Mouse (Mus musculus) right cerebral cortex, postnatal 4 days (tissue): Measurements from ENCODE around the gene Prdx1.
"Not testable (repeated sequence)": the region's sequence is repeated elsewhere in the genome, so short reads cannot be mapped to it uniquely, and the experiment has no call there.

Source experiments
- DNase-seq: peaks from one replicate; pipeline ENCODE4 v3.0.0-alpha.2; 2022

The Prdx1 gene

DNA sequence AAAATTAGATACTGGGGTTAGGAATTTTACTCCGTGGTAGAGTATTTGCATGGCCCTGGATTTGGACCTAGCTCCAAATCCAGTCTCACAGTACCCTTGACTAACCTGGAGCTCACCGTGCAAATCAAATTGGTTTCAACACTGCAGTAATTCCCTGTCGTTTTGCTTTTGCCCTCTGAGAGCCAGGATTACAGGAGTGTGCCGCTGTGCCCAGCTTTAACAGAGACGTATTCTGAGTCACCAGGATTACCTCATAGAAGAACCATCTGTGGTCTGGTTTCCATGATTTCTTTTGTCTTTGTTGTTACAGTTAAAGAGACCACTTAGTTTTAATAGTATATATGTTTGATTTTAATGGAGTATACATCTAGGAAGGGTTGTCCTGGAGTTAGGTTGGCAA, 6.2 kb upstream of the Prdx1 start:
- no peak for DNase-seq

DNA sequence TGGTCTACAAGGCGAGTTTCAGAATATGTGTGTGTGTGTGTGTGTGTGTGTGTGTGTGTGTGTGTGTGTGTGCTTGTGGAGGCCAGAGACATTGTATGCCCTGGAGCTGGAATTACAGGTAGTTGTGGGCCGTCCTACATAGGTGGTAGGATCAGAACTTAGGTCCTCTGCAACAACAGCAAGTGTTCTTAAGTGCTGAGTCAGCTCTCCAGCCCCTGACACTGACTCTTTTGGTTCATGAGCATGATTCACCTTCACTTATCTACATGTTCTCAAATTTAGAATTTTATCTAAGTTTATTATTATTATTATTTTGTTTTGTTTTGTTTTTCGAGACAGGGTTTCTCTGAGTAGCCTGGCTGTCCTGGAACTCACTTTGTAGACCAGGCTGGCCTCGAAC, 4.8 kb upstream of the Prdx1 start:
- DNase-seq = not testable (repeated sequence)

DNA sequence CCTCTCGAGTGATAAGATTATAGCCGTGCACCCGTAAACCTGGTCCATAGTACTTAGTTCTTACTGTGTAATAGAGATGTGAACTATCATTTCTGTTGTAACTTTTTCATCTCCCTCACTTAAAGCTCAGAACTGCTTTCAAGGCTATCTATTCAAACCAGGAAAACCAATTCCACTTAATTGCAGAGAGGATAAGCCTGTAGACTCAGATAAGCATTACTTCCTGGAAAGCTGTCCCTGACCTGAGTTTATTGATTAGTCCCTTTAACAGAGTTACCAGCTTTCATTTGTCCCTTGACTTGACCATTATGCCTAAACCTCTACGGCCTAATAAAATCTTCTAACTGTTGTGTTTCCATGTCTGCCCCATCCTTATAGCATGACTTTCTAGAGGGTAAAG, 1.4 kb upstream of the Prdx1 start:
- DNase-seq = no peak

DNA sequence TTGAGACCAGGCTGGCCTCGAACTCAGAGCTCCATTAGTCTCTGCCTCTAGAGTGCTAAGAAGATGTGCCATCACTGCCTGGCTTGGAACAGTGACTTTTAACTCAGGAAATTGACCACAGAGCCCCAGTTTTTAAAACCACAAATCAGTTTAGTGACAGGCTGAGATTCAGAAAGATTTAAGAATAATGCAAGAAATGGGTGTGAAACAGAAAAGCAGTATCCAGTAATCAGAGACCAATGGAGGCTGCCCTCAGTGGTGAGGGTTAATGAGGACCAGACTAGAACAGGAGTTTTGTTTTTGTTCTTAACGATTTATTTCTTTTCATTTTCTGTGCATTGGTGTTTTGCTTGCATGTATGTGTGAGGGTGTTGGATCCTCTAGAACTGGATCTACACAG, 679 bp upstream of the Prdx1 start:
- no peak for DNase-seq

DNA sequence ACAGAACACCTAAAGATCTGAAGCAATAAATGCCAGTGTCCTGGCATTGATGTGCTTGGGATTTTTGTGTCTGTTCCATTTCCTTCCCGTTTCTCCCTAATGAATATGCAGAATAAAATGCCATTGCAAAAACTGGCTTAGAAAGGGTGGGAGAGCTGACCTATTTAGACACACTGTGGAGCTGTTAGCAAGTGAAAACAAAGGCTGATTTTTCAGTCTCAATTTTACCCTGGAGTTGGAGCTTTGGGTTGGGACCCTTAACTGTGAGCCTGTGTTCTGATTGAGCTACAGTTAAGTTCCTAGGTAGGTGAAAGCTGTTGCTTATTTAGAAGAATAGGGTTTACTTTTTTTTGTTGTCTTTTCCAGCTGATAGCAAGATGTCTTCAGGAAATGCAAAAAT, 1.7 kb downstream of the Prdx1 start:
- no peak for DNase-seq

DNA sequence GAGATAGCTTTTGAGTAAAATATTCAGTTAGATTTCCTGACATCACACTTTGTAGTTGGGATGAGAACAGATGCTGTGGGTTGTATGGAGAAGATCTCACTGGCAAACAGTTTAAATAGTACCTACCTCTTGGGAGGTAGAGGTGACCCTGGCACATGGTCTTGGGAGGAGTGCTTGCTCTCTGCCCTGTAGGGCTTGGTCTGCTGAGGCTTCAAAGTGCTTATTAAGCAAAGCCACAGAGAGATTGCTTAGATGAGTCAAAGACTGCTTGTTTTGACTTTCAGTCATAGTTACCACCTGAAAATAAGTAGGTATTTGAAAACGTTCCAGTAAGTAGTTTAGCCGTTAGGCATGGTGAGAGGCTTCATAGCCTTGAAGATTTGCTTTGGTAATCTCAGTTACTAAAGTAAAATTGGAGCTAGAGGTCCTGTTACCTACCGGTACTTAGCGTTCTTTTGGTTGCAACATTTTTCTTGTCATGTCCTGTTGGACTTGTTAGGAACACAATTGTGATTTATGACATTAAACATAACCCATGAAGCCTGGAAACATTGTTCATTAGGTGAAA, 4.0 kb downstream of the Prdx1 start:
- no peak for DNase-seq

DNA sequence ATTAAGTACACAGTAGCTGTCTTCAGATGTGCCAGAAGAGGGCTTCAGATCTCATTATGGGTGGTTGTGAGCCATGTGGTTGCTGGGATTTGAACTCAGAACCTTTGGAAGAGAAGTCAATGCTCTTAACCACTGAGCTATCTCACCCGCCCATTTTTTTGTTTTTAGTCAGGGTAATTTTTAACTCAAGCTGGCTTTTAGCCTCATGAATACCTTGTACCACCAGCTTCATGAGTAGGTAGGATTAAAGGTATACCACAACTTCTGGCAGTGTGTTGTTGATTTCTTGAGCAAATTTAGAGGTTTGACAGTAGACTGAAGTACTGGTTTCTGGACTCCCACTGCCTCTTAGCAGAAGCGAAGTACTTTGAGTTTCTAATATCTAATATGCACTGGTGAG, 6.8 kb downstream of the Prdx1 start:
- no peak for DNase-seq

DNA sequence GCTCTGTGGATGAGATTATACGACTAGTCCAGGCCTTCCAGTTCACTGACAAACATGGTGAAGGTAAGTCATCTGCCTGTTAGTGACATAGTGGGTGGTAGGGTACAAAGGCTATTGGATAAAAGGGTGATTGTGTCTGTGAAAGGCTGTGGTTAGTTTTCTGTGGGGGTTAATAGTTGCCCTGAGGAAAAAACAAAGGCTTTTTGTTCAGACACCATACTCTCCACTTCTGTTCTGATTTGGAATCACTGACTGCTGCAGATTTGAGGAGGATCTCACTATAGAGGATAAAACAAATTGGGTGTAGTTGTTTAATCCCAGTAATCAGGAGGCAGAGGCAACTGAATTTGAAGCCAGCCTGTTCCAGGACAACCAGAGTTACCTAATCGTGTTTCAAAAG, 8.4 kb downstream of the Prdx1 start:
- DNase-seq = no peak

DNA sequence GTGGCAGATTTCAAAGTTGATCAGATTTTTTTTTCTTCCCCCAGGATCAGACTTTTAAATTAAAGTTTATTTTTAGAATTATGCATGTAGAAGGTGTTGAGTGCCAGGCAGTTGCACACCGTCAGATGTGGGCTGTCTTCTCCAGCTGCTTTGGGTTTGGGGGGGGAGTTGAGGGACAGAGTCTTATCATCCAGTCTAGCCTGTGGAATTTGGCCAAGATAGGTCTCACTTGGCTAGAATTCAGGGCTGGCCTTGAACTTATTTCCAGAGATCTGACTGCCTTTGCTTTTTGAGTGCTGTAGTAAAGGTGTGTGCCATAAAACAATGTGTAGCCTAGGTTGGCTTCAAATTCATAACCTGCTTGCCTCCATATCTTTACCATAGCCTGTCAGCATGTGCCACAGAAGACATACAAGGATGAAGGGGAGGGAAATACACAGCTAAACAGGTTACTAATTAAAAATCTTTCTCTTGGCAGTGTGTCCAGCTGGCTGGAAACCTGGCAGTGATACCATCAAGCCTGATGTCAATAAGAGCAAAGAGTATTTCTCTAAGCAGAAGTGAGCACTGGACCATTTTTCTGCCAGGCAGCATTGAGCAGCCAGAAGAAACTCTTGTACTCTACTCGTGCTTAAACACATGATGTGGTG, 13.5 kb downstream of the Prdx1 start:
- no peak for DNase-seq

DNA sequence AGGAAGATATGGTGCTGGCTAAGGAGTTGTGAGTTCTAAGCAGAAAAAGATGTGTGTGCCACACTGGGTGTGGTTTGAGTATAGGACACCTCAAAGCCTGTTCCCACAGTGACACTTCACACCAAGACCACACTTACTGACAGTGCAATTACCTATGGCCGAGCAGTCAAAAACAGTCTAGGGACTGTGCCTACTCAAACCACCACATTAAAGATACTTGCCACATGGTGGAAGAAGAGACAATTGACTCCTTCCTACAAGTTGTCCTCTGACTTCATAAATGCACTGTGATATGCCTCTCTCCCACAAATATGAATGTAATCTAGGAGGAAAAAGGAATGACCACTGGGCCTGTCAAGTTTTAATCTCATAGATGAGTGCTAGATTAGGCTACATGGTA, 15.6 kb downstream of the Prdx1 start:
- DNase-seq = no peak

DNA sequence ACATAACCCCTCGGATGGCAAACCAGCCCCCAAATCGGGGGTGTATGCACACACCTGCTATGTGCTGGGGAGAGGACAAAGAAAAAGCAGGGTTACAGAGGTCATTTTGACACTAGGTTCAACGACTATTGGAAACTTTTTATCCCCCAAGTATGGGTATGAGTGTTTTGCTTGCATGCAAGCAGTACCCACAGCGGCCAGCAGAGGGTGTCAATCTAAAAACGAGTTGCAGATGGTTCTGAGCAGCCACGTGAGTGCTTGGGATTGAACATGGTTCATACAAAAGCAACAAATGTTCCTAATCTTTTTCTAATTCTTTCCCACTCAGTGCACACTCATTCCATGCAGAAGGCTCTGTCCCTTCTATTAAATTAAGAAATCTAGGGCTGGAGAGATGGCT, 18.5 kb downstream of the Prdx1 start:
- peak; percentile 80 for DNase-seq

DNA sequence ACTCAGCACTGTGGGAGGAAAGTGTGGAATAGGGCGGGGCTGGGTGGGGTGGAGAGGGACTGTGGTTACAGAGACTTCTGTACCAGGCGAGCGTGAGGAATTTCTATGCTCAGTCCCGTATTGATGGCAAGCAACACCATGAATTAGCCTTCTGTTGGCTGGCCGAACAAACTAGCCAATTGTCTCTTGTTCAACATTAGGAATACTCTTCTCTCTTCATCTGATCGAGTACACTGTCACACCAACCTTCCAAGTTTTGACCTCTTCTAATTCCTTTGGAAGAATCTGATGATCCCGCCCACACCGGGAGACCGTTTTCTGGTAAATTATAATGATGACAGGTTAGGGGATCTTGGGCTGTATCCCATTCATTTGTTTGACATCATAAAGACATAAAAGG, 22.3 kb downstream of the Prdx1 start:
- DNase-seq = peak; percentile 7

DNA sequence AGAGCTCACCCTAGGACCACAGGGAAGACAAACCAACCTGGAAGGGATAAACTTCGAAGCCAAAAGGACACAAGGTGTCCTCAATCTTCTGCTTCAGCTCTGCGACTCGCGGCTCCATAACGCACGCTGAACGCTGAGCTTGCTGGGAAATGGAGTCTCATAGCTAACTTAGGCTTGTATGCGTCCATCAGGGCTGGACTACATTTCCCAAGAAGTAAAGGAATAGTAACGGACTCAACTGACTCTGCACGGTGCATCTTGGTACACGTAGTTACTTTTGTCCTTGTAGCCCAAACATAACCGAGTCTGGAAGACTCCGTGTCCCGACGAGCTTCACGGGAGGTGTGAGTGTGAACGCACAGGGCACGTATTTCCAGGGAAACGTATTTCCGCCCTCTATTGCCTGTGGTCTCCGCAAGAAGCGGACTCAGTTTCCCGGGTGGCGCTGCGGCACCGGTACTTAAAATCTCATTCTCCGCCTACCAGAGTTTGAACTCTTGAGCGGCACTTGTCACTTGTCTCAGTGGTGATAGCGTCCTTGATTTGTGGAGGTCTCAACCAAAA, 22.9 kb downstream of the Prdx1 start, which contains the start of the genes Mmachc and Ccdc163:
Gene Mmachc, minus strand, starts transcription at position 206 of the 564 bp plus-strand sequence.
Gene Ccdc163, plus strand, starts transcription at position 309 of the 564 bp plus-strand sequence.
- peak; percentile 79 for DNase-seq

DNA sequence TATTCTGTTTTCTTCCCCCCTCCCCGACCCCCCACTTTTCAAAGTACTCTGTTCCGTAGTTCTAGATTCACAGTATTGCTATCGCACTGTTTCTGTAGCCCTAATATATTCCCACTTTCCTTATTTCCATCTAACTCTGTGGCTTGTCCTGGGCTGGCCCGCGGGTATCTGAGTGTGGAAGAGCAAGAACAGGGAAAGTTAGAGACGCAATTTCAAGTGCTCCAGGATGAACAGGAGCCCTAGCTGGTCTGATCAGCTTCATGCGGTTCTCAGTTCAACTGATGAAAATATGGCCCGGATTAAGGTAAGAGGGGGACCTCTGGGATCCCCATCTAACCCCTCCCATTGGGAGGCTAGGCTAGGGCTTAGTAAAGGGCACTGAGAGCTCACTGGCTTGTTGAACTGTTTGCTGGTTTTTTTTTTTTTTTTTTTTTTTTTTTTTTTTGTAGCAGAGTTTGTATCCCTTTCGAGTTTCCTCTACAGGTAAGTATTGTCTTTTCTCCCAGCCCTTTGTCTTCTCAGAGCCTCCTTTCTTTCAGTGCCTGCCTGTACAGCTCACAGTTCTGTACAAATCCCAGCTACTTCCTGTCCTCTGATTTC, 23.5 kb downstream of the Prdx1 start:
- DNase-seq = no peak

DNA sequence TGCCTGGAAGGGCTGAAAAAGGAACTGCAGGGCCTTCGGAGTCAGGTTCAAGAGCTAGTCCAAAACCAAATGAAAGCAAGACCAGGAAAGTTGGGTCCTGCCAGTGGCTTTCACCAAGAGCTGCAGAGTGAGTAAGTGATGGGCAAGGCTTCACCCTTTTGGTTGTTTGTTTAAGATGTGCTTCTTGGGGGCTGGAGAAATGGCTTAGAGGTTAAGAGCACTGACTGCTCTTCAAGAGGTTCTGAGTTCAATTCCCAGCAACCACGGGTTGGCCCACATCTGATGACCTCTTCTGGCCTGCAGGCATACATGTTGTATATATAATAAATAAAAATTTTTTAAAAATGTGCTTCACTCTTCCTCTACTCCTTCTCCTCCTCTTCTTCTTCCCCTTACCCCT, 24.8 kb downstream of the Prdx1 start:
- no peak for DNase-seq

DNA sequence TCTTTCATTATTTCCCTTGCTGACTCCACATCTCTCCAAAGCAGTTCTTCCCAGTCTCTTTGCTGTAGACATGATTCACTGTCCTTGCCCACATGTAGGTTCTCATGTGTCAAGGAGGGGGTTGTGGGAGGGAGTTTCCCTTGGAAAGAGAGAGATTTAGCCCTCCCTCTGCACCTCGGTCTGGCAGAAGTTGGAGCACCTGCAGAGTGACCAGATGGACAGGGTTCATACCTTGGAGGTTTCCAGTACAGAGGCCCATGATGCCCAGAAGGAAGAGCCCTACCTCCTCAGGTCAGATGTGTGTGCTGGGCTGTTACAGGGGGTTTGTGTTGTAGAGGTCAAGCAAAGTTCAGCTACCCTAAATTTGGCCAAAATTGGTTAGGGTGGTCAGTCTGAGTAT, 27.2 kb downstream of the Prdx1 start:
- no peak for DNase-seq

DNA sequence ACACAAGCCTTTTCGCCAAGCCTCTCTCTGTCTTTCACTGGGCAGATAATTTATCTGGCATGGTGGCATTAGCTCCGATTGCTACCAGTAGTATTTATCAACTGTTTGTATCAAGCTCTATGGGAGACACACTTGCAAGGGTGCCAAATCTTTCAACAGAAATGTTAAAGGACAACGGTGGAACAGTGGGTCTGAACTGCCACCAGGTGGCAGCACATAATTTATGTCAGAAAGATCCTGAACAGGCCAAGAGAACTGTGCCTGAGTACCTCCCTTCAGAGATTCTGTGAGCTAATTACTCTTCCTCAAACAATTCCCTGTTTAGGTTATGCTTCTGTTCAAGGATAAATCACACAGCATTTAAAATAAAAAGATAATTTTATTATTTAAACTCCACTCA, 34.1 kb downstream of the Prdx1 start:
- DNase-seq = peak; percentile 66

DNA sequence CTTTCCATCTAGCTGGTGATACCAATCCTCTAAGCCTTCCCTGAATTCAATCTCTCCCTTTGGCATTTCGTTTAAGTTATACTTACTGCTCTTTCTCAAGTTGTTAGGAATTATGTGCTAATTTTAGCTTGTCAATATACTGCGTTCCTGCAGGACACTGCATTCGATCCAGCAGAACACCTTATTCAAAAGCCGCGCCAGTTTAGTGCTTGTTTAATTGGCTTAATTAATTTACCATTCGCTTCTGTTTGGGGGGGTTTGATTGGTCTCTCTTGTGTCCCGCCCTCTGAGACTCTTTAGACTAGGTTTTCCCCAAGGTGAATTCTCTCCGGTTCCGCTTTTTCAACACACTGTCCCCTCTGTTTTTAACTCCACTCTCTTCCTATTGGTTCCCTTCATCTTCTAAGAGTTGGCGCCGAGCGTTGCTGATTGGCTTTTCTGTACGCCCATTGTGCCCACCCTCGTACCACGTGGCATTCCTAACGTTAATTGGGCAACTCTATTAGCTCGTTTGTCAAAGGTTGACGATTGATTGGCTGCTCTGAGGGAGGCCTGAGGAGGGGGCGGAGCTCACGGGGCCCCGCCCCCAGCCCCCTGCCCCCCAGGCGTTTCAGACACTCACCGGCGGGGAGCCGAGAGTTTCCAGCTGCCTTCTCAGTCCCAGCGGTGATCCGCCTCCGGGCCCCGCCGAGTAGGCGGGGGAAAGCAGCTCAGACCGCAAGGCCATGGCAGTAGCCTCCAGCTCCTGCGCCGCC, 35.2 kb downstream of the Prdx1 start, which contains the start of gene Tesk2:
Gene Tesk2, plus strand, starts transcription at position 606 of the 755 bp plus-strand sequence.
- DNase-seq = peak; percentile 84

DNA sequence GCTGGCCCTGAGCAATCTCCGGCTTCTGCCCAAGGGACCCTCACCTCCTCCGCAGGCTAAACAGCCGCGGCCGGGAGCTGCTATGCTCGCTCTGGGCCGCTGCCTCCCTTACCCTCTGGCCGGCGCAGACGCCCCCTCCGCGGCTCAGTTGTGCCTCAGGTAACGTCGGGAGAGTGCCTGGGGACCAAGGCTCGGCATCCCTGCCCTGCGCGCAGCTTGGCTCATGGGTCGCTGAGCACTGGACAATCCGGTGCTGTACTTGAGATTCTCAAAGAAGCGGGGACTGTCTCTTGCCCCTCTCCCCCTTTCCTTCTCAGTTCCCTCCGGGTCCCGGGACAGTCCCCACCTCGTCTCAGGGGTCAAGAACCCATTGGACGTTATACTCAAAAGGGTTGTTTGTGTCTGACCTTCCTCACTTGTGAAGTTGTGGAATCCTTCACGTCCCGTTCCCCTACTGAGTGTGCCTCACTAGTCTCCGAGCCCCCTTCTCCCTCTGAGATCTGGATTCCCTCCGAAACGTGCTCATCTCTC, 35.8 kb downstream of the Prdx1 start:
- no peak for DNase-seq

DNA sequence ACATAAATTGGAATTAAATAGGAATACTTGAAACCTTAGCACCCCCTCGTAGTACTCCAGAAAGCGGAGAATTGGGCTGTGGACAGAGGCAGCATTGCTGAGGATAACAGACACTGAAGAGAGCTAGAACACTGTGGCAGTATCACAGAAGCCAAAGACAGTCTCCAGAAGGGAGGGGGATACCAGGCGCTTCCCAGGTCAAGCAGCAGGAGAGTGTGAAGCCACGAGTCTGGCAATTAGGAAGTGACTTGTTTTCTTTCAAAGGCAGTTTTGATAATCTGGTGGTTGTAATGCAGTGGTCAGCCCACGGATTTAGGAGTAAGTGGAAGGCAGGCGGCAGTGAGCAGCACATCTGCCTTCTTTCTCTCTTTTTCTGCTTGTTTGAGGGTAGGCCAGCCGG, 36.9 kb downstream of the Prdx1 start:
- no peak for DNase-seq

DNA sequence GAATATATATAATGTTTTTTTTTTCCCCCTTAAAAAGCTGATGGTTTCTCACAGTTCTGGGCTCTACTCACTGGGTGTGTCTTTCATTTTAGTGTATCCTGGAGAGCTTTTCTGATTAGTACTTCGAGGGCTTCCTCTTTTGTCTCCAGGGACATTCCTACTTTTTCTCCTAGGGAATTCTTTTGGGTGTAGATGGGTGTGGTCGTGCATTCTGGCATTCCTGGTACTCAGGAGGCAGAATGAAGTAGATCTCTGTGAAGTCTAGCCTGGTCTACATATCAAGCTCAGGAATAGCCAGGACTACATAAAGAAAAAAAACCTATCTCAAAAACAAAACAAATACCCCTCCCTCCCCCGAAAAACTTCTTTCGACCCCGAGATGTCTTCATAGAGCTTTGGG, 40.1 kb downstream of the Prdx1 start:
- DNase-seq = no peak

DNA sequence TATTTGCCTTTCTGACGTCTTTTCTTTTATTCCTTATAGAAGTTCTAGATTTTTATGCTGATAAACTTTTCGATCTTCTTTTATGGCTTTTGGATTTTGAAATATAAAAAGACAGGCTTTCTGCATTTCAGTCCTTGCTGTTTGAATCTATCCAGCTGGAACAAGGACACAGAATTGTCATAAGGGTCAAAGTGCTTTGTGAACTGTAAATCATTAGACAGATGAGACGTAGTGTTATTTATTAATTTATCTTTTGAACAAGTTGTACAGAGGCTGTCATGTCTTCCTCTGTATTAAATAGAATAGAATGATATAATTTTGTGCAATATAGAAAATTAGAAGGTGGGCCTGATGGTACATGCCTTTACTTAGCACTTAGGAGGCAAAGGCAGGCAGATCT, 42.1 kb downstream of the Prdx1 start:
- no peak for DNase-seq

DNA sequence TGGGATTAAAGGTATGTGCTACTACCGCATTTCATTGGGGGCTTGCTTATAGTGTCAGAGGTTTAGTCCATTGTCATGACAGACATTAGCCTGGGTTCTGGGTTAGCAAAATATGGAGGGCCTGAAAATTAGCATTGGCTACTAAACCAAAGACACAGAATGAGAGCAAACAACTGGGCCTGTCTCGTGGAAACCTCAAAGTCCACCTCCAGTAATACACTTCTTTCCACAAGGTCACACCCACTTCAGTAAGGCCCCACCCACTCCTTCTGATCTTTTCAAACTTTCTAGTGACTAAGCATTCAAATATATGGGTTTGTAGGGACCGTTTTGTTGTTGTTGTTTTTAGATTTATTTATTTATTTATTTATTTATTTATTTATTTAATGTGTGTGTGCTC, 44.2 kb downstream of the Prdx1 start:
- DNase-seq = no peak
